Mouse (Mus musculus): ENCODE measurements around the gene Slco3a1. TPM values are rescaled to one million over a fixed set of nuclear protein-coding genes. Genes with fewer than 3 reads are reported as not detected.

The Slco3a1 gene
- polyA plus RNA-seq, 1 experiment from 2014 or later: 11.2 TPM

GRCm38 (mm10) chr7:74447781-74448180 lies 106.8 kb downstream of the Slco3a1 start:
- H3K9me3 ChIP-seq: no peaks in the 10 kb centered on the region
- no peak overlapping the region for H3K9ac ChIP-seq
- no peak overlapping the region for H3K27ac ChIP-seq
- H3K4me1 ChIP-seq: no peaks in the 10 kb centered on the region
- H3K36me3 ChIP-seq: no peaks in the 10 kb centered on the region
- no peak overlapping the region for H3K4me3 ChIP-seq
- no peak for ATAC-seq (ENCODE audit: low FRiP score, low read depth)
- 9% methylated on average over 2 of the region's 2 CpGs for WGBS
- H3K27me3 ChIP-seq: no peaks in the 10 kb centered on the region
- H3K4me2 ChIP-seq (replicated peaks): no peak overlapping the region

DNA sequence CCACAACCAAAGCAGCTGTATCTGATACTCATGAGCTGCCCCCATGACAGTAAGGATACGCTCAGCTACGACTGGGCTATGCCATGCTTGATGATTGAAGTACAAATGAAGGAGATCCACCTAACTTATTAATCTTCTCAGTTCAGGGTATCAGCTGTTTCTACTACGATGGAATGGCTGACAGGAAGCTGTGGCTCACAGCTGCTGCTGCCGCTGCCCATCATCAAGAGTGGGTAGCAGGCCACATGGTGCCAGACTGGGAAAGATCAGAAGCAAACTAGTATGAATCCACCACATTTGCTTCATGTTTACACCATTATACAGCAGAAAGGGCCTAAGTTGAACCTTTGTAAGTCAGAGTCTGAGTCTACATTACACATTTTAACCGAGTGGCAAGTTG lies 109.4 kb downstream of the Slco3a1 start:
- no peak overlapping the region for H3K4me2 ChIP-seq (replicated peaks)
- H3K27me3 ChIP-seq: no peaks in the 10 kb centered on the region
- no peak overlapping the region for H3K4me3 ChIP-seq
- H3K27ac ChIP-seq: no peak overlapping the region
- H3K9me3 ChIP-seq: no peaks in the 10 kb centered on the region
- no peak overlapping the region for H3K9ac ChIP-seq
- ATAC-seq (ENCODE audit: low FRiP score, low read depth): no peak
- no peaks in the 10 kb centered on the region for H3K36me3 ChIP-seq
- no peaks in the 10 kb centered on the region for H3K4me1 ChIP-seq
- WGBS: 80% methylated on average over 5 of the region's 5 CpGs

DNA sequence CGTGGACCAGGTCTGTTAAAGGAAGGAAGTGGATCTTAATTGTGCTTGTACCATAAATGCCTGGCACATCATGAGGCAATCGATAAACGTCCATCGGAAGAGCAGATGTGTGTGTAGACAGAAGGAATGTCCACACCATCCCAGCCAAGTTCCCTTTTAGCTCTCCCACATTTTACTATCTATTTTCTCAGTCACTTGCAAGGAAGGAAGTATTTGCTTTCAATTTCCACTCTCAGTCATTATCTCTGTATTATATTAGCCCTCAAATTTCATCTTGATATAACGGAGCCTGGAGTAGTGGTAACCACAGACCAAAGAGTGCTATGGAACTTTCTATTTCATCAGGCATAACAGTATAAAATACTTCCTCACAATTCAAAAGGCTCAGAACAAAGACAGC lies 112.2 kb downstream of the Slco3a1 start:
- Histone ChIP-seq H3K9me3 (no peaks in the 10 kb centered on the region), H3K4me1 (no peaks in the 10 kb centered on the region), H3K4me2 (replicated peaks) (no peak overlapping the region), H3K36me3 (no peaks in the 10 kb centered on the region), H3K4me3 (no peak overlapping the region), H3K9ac (no peak overlapping the region), H3K27me3 (no peaks in the 10 kb centered on the region), H3K27ac (no peak overlapping the region)
- ATAC-seq (ENCODE audit: low FRiP score, low read depth): no peak
- WGBS: 80% methylated on average over 5 of the region's 5 CpGs

- no peak overlapping the region for H3K9ac ChIP-seq
- H3K27me3 ChIP-seq: no peaks in the 10 kb centered on the region
- no peak overlapping the region for H3K27ac ChIP-seq
- no peak overlapping the region for H3K4me3 ChIP-seq
- H3K4me2 ChIP-seq (replicated peaks): no peak overlapping the region
- WGBS: 70% methylated on average over 1 of the region's 1 CpGs
- H3K9me3 ChIP-seq: no peaks in the 10 kb centered on the region
- no peak for ATAC-seq (ENCODE audit: low FRiP score, low read depth)
- H3K4me1 ChIP-seq: peaks cover 8% of the 10 kb centered on the region
- H3K36me3 ChIP-seq: no peaks in the 10 kb centered on the region
Observed at GRCm38 (mm10) chr7:74437534-74437933, 117.0 kb downstream of the Slco3a1 start.

DNA sequence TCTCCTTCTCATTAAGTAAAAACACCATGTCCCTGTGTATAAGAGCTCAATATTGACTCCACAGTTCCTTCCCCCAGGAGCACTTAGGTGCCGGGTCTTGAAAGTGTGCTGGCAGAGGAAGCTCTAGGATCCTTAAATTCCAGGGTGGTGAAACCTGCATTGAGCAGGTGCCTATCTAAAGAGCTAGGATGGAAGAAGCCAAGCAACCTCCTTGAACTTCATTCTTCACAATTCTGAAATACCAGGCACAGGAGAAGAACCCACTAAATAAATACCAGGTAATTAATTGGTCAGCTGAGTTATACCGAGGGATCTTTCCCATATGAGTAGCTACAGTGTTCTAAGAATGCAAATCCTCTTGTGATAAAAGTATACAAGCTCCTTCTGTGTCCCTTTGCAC lies 117.9 kb downstream of the Slco3a1 start:
- Histone ChIP-seq H3K9ac (no peak overlapping the region), H3K9me3 (no peaks in the 10 kb centered on the region), H3K4me1 (peaks cover 8% of the 10 kb centered on the region), H3K4me3 (no peak overlapping the region), H3K4me2 (replicated peaks) (no peak overlapping the region), H3K27ac (no peak overlapping the region), H3K27me3 (no peaks in the 10 kb centered on the region), H3K36me3 (no peaks in the 10 kb centered on the region)
- ATAC-seq (ENCODE audit: low FRiP score, low read depth): no peak
- WGBS: 88% methylated on average over 2 of the region's 2 CpGs

- 74% methylated on average over 2 of the region's 2 CpGs for WGBS
- no peak overlapping the region for H3K4me2 ChIP-seq (replicated peaks)
- peak overlapping the region; percentile 28; the same call in 1 of the 2 replicates for H3K27ac ChIP-seq
- no peaks in the 10 kb centered on the region for H3K36me3 ChIP-seq
- no peak; the same call in 1 of the 2 replicates for ATAC-seq (ENCODE audit: low FRiP score, low read depth)
- no peaks in the 10 kb centered on the region for H3K27me3 ChIP-seq
- peaks cover 8% of the 10 kb centered on the region for H3K4me1 ChIP-seq
- no peak overlapping the region for H3K9ac ChIP-seq
- H3K4me3 ChIP-seq: no peak overlapping the region
- no peaks in the 10 kb centered on the region for H3K9me3 ChIP-seq
Observed at GRCm38 (mm10) chr7:74432950-74433349, 121.6 kb downstream of the Slco3a1 start.

DNA sequence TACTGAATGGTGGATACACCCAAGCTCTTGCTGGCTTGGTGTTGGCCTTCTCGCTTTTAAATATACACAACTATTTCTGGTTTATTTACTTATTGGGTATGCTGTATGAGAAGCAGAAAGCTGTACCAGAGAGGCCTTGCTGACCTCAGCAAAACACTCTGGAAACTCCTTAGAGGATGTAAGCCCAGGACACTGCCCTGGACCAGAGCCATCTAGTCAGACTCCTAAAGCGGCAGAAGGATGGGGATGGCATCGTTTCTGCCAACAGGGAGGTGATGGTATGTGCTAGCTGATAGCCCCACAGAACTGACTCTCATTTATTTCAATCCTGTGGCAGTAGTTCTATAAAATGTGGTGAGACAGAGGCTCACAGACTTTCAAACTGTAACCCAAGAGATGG lies 125.3 kb downstream of the Slco3a1 start:
- ATAC-seq (ENCODE audit: low FRiP score, low read depth): no peak
- H3K9ac ChIP-seq: no peak overlapping the region
- no peaks in the 10 kb centered on the region for H3K27me3 ChIP-seq
- no peaks in the 10 kb centered on the region for H3K9me3 ChIP-seq
- no peak overlapping the region for H3K4me3 ChIP-seq
- H3K27ac ChIP-seq: no peak overlapping the region
- H3K4me1 ChIP-seq: peaks cover 15% of the 10 kb centered on the region
- no peaks in the 10 kb centered on the region for H3K36me3 ChIP-seq
- 93% methylated on average over 3 of the region's 3 CpGs for whole genome bisulfite sequencing
- H3K4me2 ChIP-seq (replicated peaks): no peak overlapping the region

GRCm38 (mm10) chr7:74427135-74427534 lies 127.4 kb downstream of the Slco3a1 start:
- Histone ChIP-seq H3K36me3 (no peaks in the 10 kb centered on the region), H3K4me1 (peaks cover 29% of the 10 kb centered on the region), H3K4me2 (replicated peaks) (no peak overlapping the region), H3K4me3 (no peak overlapping the region), H3K9me3 (no peaks in the 10 kb centered on the region), H3K9ac (no peak overlapping the region), H3K27ac (no peak overlapping the region), H3K27me3 (peaks cover 6% of the 10 kb centered on the region; the same call in 1 of the 2 replicates)
- 25% methylated on average over 1 of the region's 1 CpGs for WGBS
- no peak for ATAC-seq (ENCODE audit: low FRiP score, low read depth)

DNA sequence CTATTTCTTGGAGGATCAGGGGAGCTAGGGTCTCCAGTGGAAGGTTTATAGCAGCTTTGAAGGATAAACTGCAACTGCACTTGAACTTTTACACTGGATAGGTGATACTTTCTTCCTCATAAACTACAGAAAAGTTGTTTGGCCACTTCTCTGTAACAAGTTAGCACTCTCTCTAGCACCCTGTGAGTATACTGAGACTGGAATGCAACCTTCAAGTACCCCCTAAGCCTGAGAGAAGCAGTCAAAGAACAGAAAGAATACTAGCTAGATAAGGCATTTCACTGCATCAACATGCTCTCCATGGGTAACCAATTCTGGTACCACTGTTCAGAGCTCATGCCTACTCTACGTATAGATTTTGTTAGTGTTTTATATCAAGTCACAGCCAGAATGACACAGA lies 128.6 kb downstream of the Slco3a1 start:
- Histone ChIP-seq H3K27ac (no peak overlapping the region), H3K4me3 (no peak overlapping the region), H3K9me3 (no peaks in the 10 kb centered on the region), H3K4me1 (peaks cover 39% of the 10 kb centered on the region), H3K27me3 (peaks cover 8% of the 10 kb centered on the region; the same call in 1 of the 2 replicates), H3K36me3 (no peaks in the 10 kb centered on the region), H3K9ac (no peak overlapping the region), H3K4me2 (replicated peaks) (no peak overlapping the region)
- no peak for ATAC-seq (ENCODE audit: low FRiP score, low read depth)
- 95% methylated on average over 1 of the region's 1 CpGs for WGBS

- H3K4me1 ChIP-seq: peaks cover 39% of the 10 kb centered on the region
- no peaks in the 10 kb centered on the region for H3K9me3 ChIP-seq
- peak overlapping the region; percentile 39; the same call in 1 of the 2 replicates for H3K27ac ChIP-seq
- H3K36me3 ChIP-seq: no peaks in the 10 kb centered on the region
- peak overlapping the region; percentile 20; the same call in 1 of the 2 replicates for H3K4me2 ChIP-seq (replicated peaks)
- peaks cover 23% of the 10 kb centered on the region for H3K27me3 ChIP-seq
- 36% methylated on average over 9 of the region's 9 CpGs for WGBS
- no peak overlapping the region for H3K4me3 ChIP-seq
- H3K9ac ChIP-seq: no peak overlapping the region
- ATAC-seq (ENCODE audit: low FRiP score, low read depth): peak; percentile 54; the same call in 1 of the 2 replicates
Observed at GRCm38 (mm10) chr7:74423928-74424850, 130.4 kb downstream of the Slco3a1 start.

DNA sequence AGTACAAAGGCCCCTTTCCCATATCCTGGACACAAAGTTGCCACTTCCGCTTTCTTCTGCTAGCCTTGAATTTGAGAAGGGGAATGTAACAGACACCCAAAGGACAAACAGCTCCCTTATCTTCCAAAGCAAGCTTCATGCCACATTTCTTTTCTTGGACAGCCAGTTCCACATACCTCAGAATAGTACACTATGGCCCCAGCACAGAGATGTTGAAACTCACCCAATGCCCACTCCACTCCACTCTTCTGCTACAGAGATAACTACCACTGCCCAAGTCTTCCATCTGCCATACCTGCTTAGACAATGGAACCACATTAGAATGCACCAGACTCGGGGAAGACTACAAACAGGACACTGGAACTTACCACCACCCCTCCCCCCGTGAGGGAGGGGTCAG lies 131.3 kb downstream of the Slco3a1 start:
- H3K4me1 ChIP-seq: peaks cover 39% of the 10 kb centered on the region
- no peak overlapping the region for H3K4me3 ChIP-seq
- H3K9ac ChIP-seq: no peak overlapping the region
- no peak overlapping the region for H3K4me2 ChIP-seq (replicated peaks)
- H3K27me3 ChIP-seq: peaks cover 27% of the 10 kb centered on the region
- ATAC-seq (ENCODE audit: low FRiP score, low read depth): no peak
- H3K9me3 ChIP-seq: no peaks in the 10 kb centered on the region
- no peak overlapping the region for H3K27ac ChIP-seq
- H3K36me3 ChIP-seq: no peaks in the 10 kb centered on the region
- 79% methylated on average over 3 of the region's 3 CpGs for WGBS

- WGBS: 84% methylated on average over 2 of the region's 2 CpGs
- no peaks in the 10 kb centered on the region for H3K9me3 ChIP-seq
- no peak overlapping the region; the same call in 1 of the 2 replicates for H3K27ac ChIP-seq
- no peaks in the 10 kb centered on the region for H3K36me3 ChIP-seq
- no peak overlapping the region for H3K9ac ChIP-seq
- no peak overlapping the region for H3K4me2 ChIP-seq (replicated peaks)
- no peak overlapping the region for H3K4me3 ChIP-seq
- peaks cover 39% of the 10 kb centered on the region for H3K4me1 ChIP-seq
- ATAC-seq (ENCODE audit: low FRiP score, low read depth): no peak
- H3K27me3 ChIP-seq: peaks cover 31% of the 10 kb centered on the region
Observed at GRCm38 (mm10) chr7:74422731-74423130, 131.8 kb downstream of the Slco3a1 start.
